Mouse (Mus musculus) embryonic fibroblast, embryonic 13.5 days (primary cell): ENCODE measurements around the gene Tmem108.

ENCODE experiments used
- CTCF ChIP-seq: IDR thresholded peaks from 2 replicates; pipeline ENCODE4 v1.5.1; 2011; ENCODE audit warnings: mild to moderate bottlenecking, control low read depth, low read length, moderate library complexity, borderline replicate concordance; ENCODE audit not compliant: insufficient read depth
- POLR2A ChIP-seq: IDR thresholded peaks from 2 replicates; pipeline ENCODE4 v1.6.1; 2011; ENCODE audit warnings: low read depth, mild to moderate bottlenecking, control low read depth, low read length, moderate library complexity

DNA sequence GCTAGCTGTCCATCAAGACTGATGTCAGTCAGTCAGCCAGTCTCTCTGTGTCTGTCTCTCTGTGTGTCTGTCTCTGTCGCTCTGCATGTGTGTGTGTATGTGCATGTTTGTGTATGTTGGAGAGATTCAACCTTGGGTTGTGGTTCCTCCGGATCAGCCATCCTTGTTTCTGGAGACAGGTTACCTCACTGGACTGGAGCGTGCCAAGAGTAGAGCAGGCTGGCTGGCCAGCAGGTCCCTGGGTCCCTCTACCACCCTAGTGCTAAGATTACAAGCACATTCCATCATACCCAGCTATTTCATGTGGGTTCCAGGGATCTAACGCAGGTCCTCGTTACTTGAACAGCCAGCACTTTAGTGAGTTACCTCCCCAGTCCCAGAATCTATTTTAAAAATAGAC, 138.6 kb downstream of the Tmem108 start:
- TF ChIP-seq POLR2A: no peak
- no peak for TF ChIP-seq CTCF
